ENCODE assay signal across 13 mouse cellular contexts in the genomic region with DNA sequence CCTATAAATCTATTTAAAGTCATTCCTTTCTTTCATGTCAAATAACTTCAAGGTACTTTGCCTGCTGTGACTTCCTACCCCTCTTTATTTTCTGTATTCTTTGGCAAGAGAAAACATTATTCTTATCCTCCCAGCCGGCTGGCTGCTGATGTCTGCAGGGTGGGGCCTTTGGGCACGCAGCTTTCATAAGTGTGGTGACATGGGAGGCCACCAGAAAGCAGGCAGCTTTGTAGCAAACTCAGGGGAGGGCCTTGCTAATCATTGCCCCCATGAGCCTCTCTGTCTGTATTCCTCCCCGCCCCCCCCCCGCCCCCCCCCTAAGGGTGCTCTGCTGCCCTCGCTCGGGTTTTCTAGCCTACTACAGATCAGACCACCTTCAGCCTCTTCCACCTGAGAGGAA. TPM values are rescaled to one million over a fixed set of nuclear protein-coding genes. Genes with fewer than 3 reads are reported as not detected.
DNase-seq lines count a peak whose midpoint lies in the region; ATAC-seq and TF ChIP-seq lines count a peak whose summit lies in the region.
"Had no signal": no experiment of that assay in that cellular context is flagged by ENCODE, and none has a peak within 500 bp of the region (broad histone marks: within the 10 kb centered on the region; RNA-seq: fewer than 3 reads in every experiment).

No protein-coding gene starts in this region.

- H3K27ac ChIP-seq in heart, postnatal 0 days (ENCODE audit: low read depth): no peak overlapping the region
- no peak overlapping the region for H3K27ac ChIP-seq in embryonic facial prominence, embryonic 11.5 days (replicated peaks; ENCODE audit: low read depth, low read length)
- H3K27ac ChIP-seq in hindbrain, postnatal 0 days: no peak overlapping the region
- H3K27ac ChIP-seq in neural tube, embryonic 15.5 days (replicated peaks): no peak overlapping the region
- H3K27ac ChIP-seq in kidney, embryonic 14.5 days (ENCODE audit: low read depth, low read length): no peak overlapping the region
- H3K27ac ChIP-seq: liver, embryonic 13.5 days had no signal

- H3K4me2 ChIP-seq in heart, postnatal 0 days (ENCODE audit: low read depth, low read length): no peak overlapping the region
- H3K4me2 ChIP-seq in embryonic facial prominence, embryonic 11.5 days (ENCODE audit: low read depth, low read length): 0 out of 2 replicates have a peak overlapping the region, but pooled peaks have one; percentile 10
- peak overlapping the region; percentile 40 for H3K4me2 ChIP-seq in hindbrain, postnatal 0 days (ENCODE audit: low read depth, low read length)
- H3K4me2 ChIP-seq in neural tube, embryonic 15.5 days: peak overlapping the region; percentile 40
- no peak overlapping the region for H3K4me2 ChIP-seq in kidney, embryonic 14.5 days (replicated peaks; ENCODE audit: low read depth, low read length)
- H3K4me2 ChIP-seq: liver, embryonic 13.5 days had no signal

- H3K9me3 ChIP-seq in heart, postnatal 0 days (replicated peaks; ENCODE audit: control insufficient read depth, low read length): 0 out of 2 replicates have a peak, but pooled peaks cover 2% of the 10 kb centered on the region
- no peaks in the 10 kb centered on the region for H3K9me3 ChIP-seq in embryonic facial prominence, embryonic 11.5 days (replicated peaks; ENCODE audit: control insufficient read depth, low read length)
- H3K9me3 ChIP-seq in hindbrain, postnatal 0 days (ENCODE audit: low read length): peaks cover 7% of the 10 kb centered on the region; the same call in 1 of the 2 replicates
- H3K9me3 ChIP-seq in neural tube, embryonic 15.5 days (replicated peaks): no peaks in the 10 kb centered on the region
- H3K9me3 ChIP-seq in kidney, embryonic 14.5 days (ENCODE audit: control insufficient read depth, low read length): no peaks in the 10 kb centered on the region; the same call in 1 of the 2 replicates
- H3K9me3 ChIP-seq: liver, embryonic 13.5 days had no signal

- 5% methylated on average over 5 of the region's 6 CpGs for WGBS in heart, postnatal 0 days
- under 1% methylated on average over 6 of the region's 6 CpGs for WGBS in embryonic facial prominence, embryonic 11.5 days
- WGBS in hindbrain, postnatal 0 days: 4% methylated on average over 5 of the region's 6 CpGs
- 0% methylated on average over 6 of the region's 6 CpGs for WGBS in neural tube, embryonic 15.5 days
- under 1% methylated on average over 6 of the region's 6 CpGs for WGBS in kidney, embryonic 14.5 days

- no peak overlapping the region for H3K9ac ChIP-seq in heart, postnatal 0 days (replicated peaks; ENCODE audit: low read depth, low read length)
- no peak overlapping the region for H3K9ac ChIP-seq in embryonic facial prominence, embryonic 11.5 days (replicated peaks; ENCODE audit: low read length)
- H3K9ac ChIP-seq in hindbrain, postnatal 0 days (replicated peaks; ENCODE audit: low read length): no peak overlapping the region
- 0 out of 2 replicates have a peak overlapping the region, but pooled peaks have one; percentile 11 for H3K9ac ChIP-seq in neural tube, embryonic 15.5 days (replicated peaks)
- H3K9ac ChIP-seq in kidney, embryonic 14.5 days (ENCODE audit: low read depth, low read length): no peak overlapping the region
- H3K9ac ChIP-seq: liver, embryonic 13.5 days had no signal

- no peak for TF ChIP-seq CTCF in heart, postnatal 0 days (IDR thresholded peaks at IDR 0.05; ENCODE audit: low read depth)
- TF ChIP-seq CTCF in hindbrain, postnatal 0 days (IDR thresholded peaks at IDR 0.05; ENCODE audit: low read depth): no peak

- H3K4me3 ChIP-seq in heart, postnatal 0 days (ENCODE audit: low read depth, low read length): no peak overlapping the region
- no peak overlapping the region for H3K4me3 ChIP-seq in embryonic facial prominence, embryonic 11.5 days (ENCODE audit: low read depth, low read length)
- peak overlapping the region; percentile 18; the same call in 1 of the 2 replicates for H3K4me3 ChIP-seq in hindbrain, postnatal 0 days (ENCODE audit: low read length)
- no peak overlapping the region for H3K4me3 ChIP-seq in neural tube, embryonic 15.5 days (replicated peaks)
- no peak overlapping the region for H3K4me3 ChIP-seq in kidney, embryonic 14.5 days (ENCODE audit: low read length)
- H3K4me3 ChIP-seq: liver, embryonic 13.5 days had no signal

- TF ChIP-seq EP300 in heart, postnatal 0 days (IDR thresholded peaks at IDR 0.05; ENCODE audit: low read depth): no peak

- H3K4me1 ChIP-seq in heart, postnatal 0 days (ENCODE audit: control insufficient read depth, insufficient read depth): no peaks in the 10 kb centered on the region
- H3K4me1 ChIP-seq in embryonic facial prominence, embryonic 11.5 days (ENCODE audit: control insufficient read depth, insufficient read depth, low read length): no peaks in the 10 kb centered on the region
- H3K4me1 ChIP-seq in hindbrain, postnatal 0 days (ENCODE audit: insufficient read depth, low read length): no peaks in the 10 kb centered on the region
- no peaks in the 10 kb centered on the region for H3K4me1 ChIP-seq in neural tube, embryonic 15.5 days
- H3K4me1 ChIP-seq in kidney, embryonic 14.5 days (ENCODE audit: control insufficient read depth, insufficient read depth, low read length): no peaks in the 10 kb centered on the region
- H3K4me1 ChIP-seq: liver, embryonic 13.5 days had no signal

- H3K36me3 ChIP-seq in heart, postnatal 0 days (replicated peaks; ENCODE audit: control insufficient read depth, insufficient read depth, low read length): no peaks in the 10 kb centered on the region
- no peaks in the 10 kb centered on the region for H3K36me3 ChIP-seq in embryonic facial prominence, embryonic 11.5 days (replicated peaks; ENCODE audit: control insufficient read depth, insufficient read depth, low read depth, low read length)
- no peaks in the 10 kb centered on the region for H3K36me3 ChIP-seq in hindbrain, postnatal 0 days (ENCODE audit: insufficient read depth, low read length)
- no peaks in the 10 kb centered on the region for H3K36me3 ChIP-seq in neural tube, embryonic 15.5 days
- no peaks in the 10 kb centered on the region for H3K36me3 ChIP-seq in kidney, embryonic 14.5 days (ENCODE audit: control insufficient read depth, insufficient read depth, low read length)
- H3K36me3 ChIP-seq: liver, embryonic 13.5 days had no signal

- no peaks in the 10 kb centered on the region for H3K27me3 ChIP-seq in heart, postnatal 0 days (ENCODE audit: control insufficient read depth, insufficient read depth, low read length)
- H3K27me3 ChIP-seq in embryonic facial prominence, embryonic 11.5 days (ENCODE audit: control insufficient read depth, insufficient read depth, low read length): no peaks in the 10 kb centered on the region
- H3K27me3 ChIP-seq in hindbrain, postnatal 0 days (ENCODE audit: insufficient read depth, low read length): no peaks in the 10 kb centered on the region
- no peaks in the 10 kb centered on the region for H3K27me3 ChIP-seq in neural tube, embryonic 15.5 days (replicated peaks)
- H3K27me3 ChIP-seq in kidney, embryonic 14.5 days (ENCODE audit: control insufficient read depth, insufficient read depth, low read length): no peaks in the 10 kb centered on the region
- H3K27me3 ChIP-seq: liver, embryonic 13.5 days had no signal

- DNase-seq in heart, postnatal 0 days (ENCODE audit: low spot score): peak; percentile 11
- no peak for DNase-seq in heart, adult 18-20 months
- DNase-seq in embryonic facial prominence, embryonic 11.5 days (ENCODE audit: low spot score): no peak
- DNase-seq in hindbrain, postnatal 0 days (ENCODE audit: low spot score): peak; percentile 2
- no peak for DNase-seq in right cerebral cortex, postnatal 14 days
- no peak for DNase-seq in left cerebral cortex, adult 18-20 months (ENCODE audit: low spot score in 2 of 2)
- DNase-seq: adrenal gland, postnatal 10 days; liver, embryonic 13.5 days; thymus, postnatal 25 days had no signal

- ATAC-seq in heart, postnatal 0 days (ENCODE audit: insufficient read depth, low read depth): no peak
- no peak for ATAC-seq in embryonic facial prominence, embryonic 11.5 days (replicated peaks; ENCODE audit: insufficient number of reproducible peaks, low FRiP score, low TSS enrichment, low read depth)
- 0 out of 2 replicates have a peak, but pooled peaks have one; percentile 55 for ATAC-seq in hindbrain, postnatal 0 days
- no peak for ATAC-seq in neural tube, embryonic 15.5 days (ENCODE audit: low FRiP score)
- no peak; the same call in 1 of the 2 replicates for ATAC-seq in kidney, embryonic 14.5 days (ENCODE audit: low FRiP score, low TSS enrichment)

RNA-seq across cellular contexts. Expression of gene Olfr45, which starts 5.9 kb away (rescaled TPM):
- not detected in 2 replicates for total RNA-seq in heart, postnatal 0 days (2014; rRNA removed; ENCODE audit: low replicate concordance)
- polyA plus RNA-seq in heart, postnatal 0 days (2015; fragmentation: Nextera tagmentation; extraction: Ambion mirVana): not detected in 2 replicates
- not detected for total RNA-seq in heart, adult 18-20 months (2021)
- not detected in 2 replicates for polyA plus RNA-seq in embryonic facial prominence, embryonic 11.5 days (2014; fragmentation: Nextera tagmentation; extraction: Ambion mirVana)
- not detected in 2 replicates for total RNA-seq in hindbrain, postnatal 0 days (2014; rRNA removed)
- not detected in 2 replicates for polyA plus RNA-seq in hindbrain, postnatal 0 days (2015; fragmentation: Nextera tagmentation; extraction: Ambion mirVana)
- polyA plus RNA-seq in neural tube, embryonic 15.5 days (2015; fragmentation: Nextera tagmentation; extraction: Ambion mirVana): not detected in 2 replicates
- not detected for total RNA-seq in left cerebral cortex, adult 18-20 months (2021)
- not detected in 2 replicates for polyA plus RNA-seq in kidney, embryonic 14.5 days (2014; fragmentation: Nextera tagmentation; extraction: Ambion mirVana)
- total RNA-seq: adrenal gland, postnatal 10 days; gastrocnemius, postnatal 4 days; monocyte, adult 5-6 weeks had no signal
- polyA plus RNA-seq: liver, embryonic 13.5 days had no signal

RNA-seq across cellular contexts. Expression of gene Olfr539, which starts 16.1 kb away (rescaled TPM):
- not detected in 2 replicates for total RNA-seq in heart, postnatal 0 days (2014; rRNA removed; ENCODE audit: low replicate concordance)
- not detected in 2 replicates for polyA plus RNA-seq in heart, postnatal 0 days (2015; fragmentation: Nextera tagmentation; extraction: Ambion mirVana)
- not detected for total RNA-seq in heart, adult 18-20 months (2021)
- not detected in 2 replicates for polyA plus RNA-seq in embryonic facial prominence, embryonic 11.5 days (2014; fragmentation: Nextera tagmentation; extraction: Ambion mirVana)
- 0.05 TPM in 1 of 2 replicates, not detected in the other for total RNA-seq in hindbrain, postnatal 0 days (2014; rRNA removed)
- polyA plus RNA-seq in hindbrain, postnatal 0 days (2015; fragmentation: Nextera tagmentation; extraction: Ambion mirVana): 0.01 TPM in 1 of 2 replicates, not detected in the other
- 0.01 TPM in 2 replicates for polyA plus RNA-seq in neural tube, embryonic 15.5 days (2015; fragmentation: Nextera tagmentation; extraction: Ambion mirVana)
- total RNA-seq in left cerebral cortex, adult 18-20 months (2021): under 1 TPM; 0.05 to 0.07 TPM
- not detected in 2 replicates for polyA plus RNA-seq in kidney, embryonic 14.5 days (2014; fragmentation: Nextera tagmentation; extraction: Ambion mirVana)
- total RNA-seq: adrenal gland, postnatal 10 days; monocyte, adult 5-6 weeks had no signal
- polyA plus RNA-seq: liver, embryonic 13.5 days had no signal

RNA-seq across cellular contexts. Expression of gene Olfr541, which starts 21.2 kb away (rescaled TPM):
- not detected in 2 replicates for total RNA-seq in heart, postnatal 0 days (2014; rRNA removed; ENCODE audit: low replicate concordance)
- not detected in 2 replicates for polyA plus RNA-seq in heart, postnatal 0 days (2015; fragmentation: Nextera tagmentation; extraction: Ambion mirVana)
- not detected for total RNA-seq in heart, adult 18-20 months (2021)
- polyA plus RNA-seq in embryonic facial prominence, embryonic 11.5 days (2014; fragmentation: Nextera tagmentation; extraction: Ambion mirVana): not detected in 2 replicates
- total RNA-seq in hindbrain, postnatal 0 days (2014; rRNA removed): not detected in 2 replicates
- not detected in 2 replicates for polyA plus RNA-seq in hindbrain, postnatal 0 days (2015; fragmentation: Nextera tagmentation; extraction: Ambion mirVana)
- polyA plus RNA-seq in neural tube, embryonic 15.5 days (2015; fragmentation: Nextera tagmentation; extraction: Ambion mirVana): not detected in 2 replicates
- not detected for total RNA-seq in left cerebral cortex, adult 18-20 months (2021)
- polyA plus RNA-seq in kidney, embryonic 14.5 days (2014; fragmentation: Nextera tagmentation; extraction: Ambion mirVana): not detected in 2 replicates
- total RNA-seq: adrenal gland, postnatal 10 days; gastrocnemius, postnatal 4 days; monocyte, adult 5-6 weeks had no signal
- polyA plus RNA-seq: liver, embryonic 13.5 days had no signal

RNA-seq across cellular contexts. Expression of gene Olfr53, which starts 29.6 kb away (rescaled TPM):
- not detected in 2 replicates for total RNA-seq in heart, postnatal 0 days (2014; rRNA removed; ENCODE audit: low replicate concordance)
- polyA plus RNA-seq in heart, postnatal 0 days (2015; fragmentation: Nextera tagmentation; extraction: Ambion mirVana): not detected in 2 replicates
- not detected for total RNA-seq in heart, adult 18-20 months (2021)
- not detected in 2 replicates for polyA plus RNA-seq in embryonic facial prominence, embryonic 11.5 days (2014; fragmentation: Nextera tagmentation; extraction: Ambion mirVana)
- total RNA-seq in hindbrain, postnatal 0 days (2014; rRNA removed): not detected in 2 replicates
- not detected in 2 replicates for polyA plus RNA-seq in hindbrain, postnatal 0 days (2015; fragmentation: Nextera tagmentation; extraction: Ambion mirVana)
- polyA plus RNA-seq in neural tube, embryonic 15.5 days (2015; fragmentation: Nextera tagmentation; extraction: Ambion mirVana): not detected in 2 replicates
- not detected for total RNA-seq in left cerebral cortex, adult 18-20 months (2021)
- polyA plus RNA-seq in kidney, embryonic 14.5 days (2014; fragmentation: Nextera tagmentation; extraction: Ambion mirVana): not detected in 2 replicates
- total RNA-seq: adrenal gland, postnatal 10 days; gastrocnemius, postnatal 4 days; monocyte, adult 5-6 weeks had no signal
- polyA plus RNA-seq: liver, embryonic 13.5 days had no signal

RNA-seq across cellular contexts. Expression of gene Olfr61, which starts 47.1 kb away (rescaled TPM):
- not detected in 2 replicates for total RNA-seq in heart, postnatal 0 days (2014; rRNA removed; ENCODE audit: low replicate concordance)
- not detected in 2 replicates for polyA plus RNA-seq in heart, postnatal 0 days (2015; fragmentation: Nextera tagmentation; extraction: Ambion mirVana)
- not detected for total RNA-seq in heart, adult 18-20 months (2021)
- polyA plus RNA-seq in embryonic facial prominence, embryonic 11.5 days (2014; fragmentation: Nextera tagmentation; extraction: Ambion mirVana): not detected in 2 replicates
- not detected in 2 replicates for total RNA-seq in hindbrain, postnatal 0 days (2014; rRNA removed)
- not detected in 2 replicates for polyA plus RNA-seq in hindbrain, postnatal 0 days (2015; fragmentation: Nextera tagmentation; extraction: Ambion mirVana)
- polyA plus RNA-seq in neural tube, embryonic 15.5 days (2015; fragmentation: Nextera tagmentation; extraction: Ambion mirVana): not detected in 2 replicates
- not detected for total RNA-seq in left cerebral cortex, adult 18-20 months (2021)
- polyA plus RNA-seq in kidney, embryonic 14.5 days (2014; fragmentation: Nextera tagmentation; extraction: Ambion mirVana): not detected in 2 replicates
- total RNA-seq: adrenal gland, postnatal 10 days; gastrocnemius, postnatal 4 days; monocyte, adult 5-6 weeks had no signal
- polyA plus RNA-seq: liver, embryonic 13.5 days had no signal

Comparison
In these comparisons a context has a peak if more than half of its experiments do, and no peak if none do; other contexts are left out.
1. DNase-seq: peak in heart, postnatal 0 days (single experiment) and hindbrain, postnatal 0 days (single experiment); none in heart, adult 18-20 months (0 of 2), embryonic facial prominence, embryonic 11.5 days (single experiment), right cerebral cortex, postnatal 14 days (single experiment) and left cerebral cortex, adult 18-20 months (0 of 2).
2. H3K4me2 ChIP-seq: peak in embryonic facial prominence, embryonic 11.5 days (single experiment), hindbrain, postnatal 0 days (single experiment) and neural tube, embryonic 15.5 days (single experiment); none in heart, postnatal 0 days (single experiment) and kidney, embryonic 14.5 days (single experiment).